Mouse (Mus musculus): ENCODE results near the gene Kbtbd7. TPM values are rescaled to one million over a fixed set of nuclear protein-coding genes. Genes with fewer than 3 reads are reported as not detected.

Gene Kbtbd7
- polyA plus RNA-seq, 1 experiment from 2014 or later: 3.0 TPM

GRCm38 (mm10) chr14:79460988-79461387, 34.7 kb downstream of the Kbtbd7 start:
- WGBS (ENCODE audit: insufficient replicate concordance): 92% methylated on average over 4 of the region's 4 CpGs
- Histone ChIP-seq H3K27ac (ENCODE audit: low read depth) (no peak overlapping the region), H3K4me2 (ENCODE audit: low read depth, low read length) (no peak overlapping the region), H3K36me3 (replicated peaks; ENCODE audit: insufficient read depth, low read length) (peaks cover 32% of the 10 kb centered on the region), H3K4me1 (ENCODE audit: insufficient read depth) (no peaks in the 10 kb centered on the region), H3K27me3 (ENCODE audit: insufficient read depth, low read length) (no peaks in the 10 kb centered on the region), H3K4me3 (ENCODE audit: low read depth, low read length) (no peak overlapping the region), H3K9ac (replicated peaks) (no peak overlapping the region), H3K9me3 (ENCODE audit: low read length) (no peaks in the 10 kb centered on the region)
- TF ChIP-seq EP300 (IDR thresholded peaks at IDR 0.05; ENCODE audit: low read depth) (no peak), CTCF (IDR thresholded peaks at IDR 0.05; ENCODE audit: low read depth) (no peak)
- DNase-seq (no peak), ATAC-seq (no peak)

- TF ChIP-seq EP300 (IDR thresholded peaks at IDR 0.05; ENCODE audit: low read depth): no peak
- no peak for TF ChIP-seq CTCF (IDR thresholded peaks at IDR 0.05; ENCODE audit: low read depth)
- Histone ChIP-seq H3K4me2 (ENCODE audit: low read depth, low read length) (no peak overlapping the region), H3K9me3 (ENCODE audit: low read length) (no peaks in the 10 kb centered on the region), H3K9ac (replicated peaks) (no peak overlapping the region), H3K4me1 (ENCODE audit: insufficient read depth) (no peaks in the 10 kb centered on the region), H3K4me3 (ENCODE audit: low read depth, low read length) (no peak overlapping the region), H3K27me3 (ENCODE audit: insufficient read depth, low read length) (no peaks in the 10 kb centered on the region), H3K36me3 (replicated peaks; ENCODE audit: insufficient read depth, low read length) (peaks cover 72% of the 10 kb centered on the region), H3K27ac (ENCODE audit: low read depth) (no peak overlapping the region)
- 83% methylated on average over 1 of the region's 1 CpGs for WGBS (ENCODE audit: insufficient replicate concordance)
- DNase-seq (no peak), ATAC-seq (no peak)
Observed at GRCm38 (mm10) chr14:79465623-79466022, 39.3 kb downstream of the Kbtbd7 start.

- DNase-seq (peak; percentile 63), ATAC-seq (no peak)
- H3K27me3 ChIP-seq (ENCODE audit: insufficient read depth, low read length): no peaks in the 10 kb centered on the region
- H3K4me3 ChIP-seq (ENCODE audit: low read depth, low read length): no peak overlapping the region
- H3K27ac ChIP-seq (ENCODE audit: low read depth): no peak overlapping the region
- whole genome bisulfite sequencing (ENCODE audit: insufficient replicate concordance): 26% methylated on average over 3 of the region's 3 CpGs
- H3K4me1 ChIP-seq (ENCODE audit: insufficient read depth): no peaks in the 10 kb centered on the region
- H3K9me3 ChIP-seq (ENCODE audit: low read length): no peaks in the 10 kb centered on the region
- H3K4me2 ChIP-seq (ENCODE audit: low read depth, low read length): no peak overlapping the region
- peak; percentile 76 for TF ChIP-seq CTCF (IDR thresholded peaks at IDR 0.05; ENCODE audit: low read depth)
- TF ChIP-seq EP300 (IDR thresholded peaks at IDR 0.05; ENCODE audit: low read depth): no peak
- H3K36me3 ChIP-seq (replicated peaks; ENCODE audit: insufficient read depth, low read length): peaks cover 81% of the 10 kb centered on the region
- H3K9ac ChIP-seq (replicated peaks): no peak overlapping the region
Observed at GRCm38 (mm10) chr14:79467621-79468020, 41.3 kb downstream of the Kbtbd7 start.

- H3K27me3 ChIP-seq (ENCODE audit: insufficient read depth, low read length): no peaks in the 10 kb centered on the region
- H3K4me2 ChIP-seq (ENCODE audit: low read depth, low read length): no peak overlapping the region
- WGBS (ENCODE audit: insufficient replicate concordance): 89% methylated on average over 2 of the region's 2 CpGs
- H3K27ac ChIP-seq (ENCODE audit: low read depth): no peak overlapping the region
- ATAC-seq (no peak), DNase-seq (no peak)
- no peak overlapping the region for H3K9ac ChIP-seq (replicated peaks)
- H3K4me3 ChIP-seq (ENCODE audit: low read depth, low read length): no peak overlapping the region
- no peaks in the 10 kb centered on the region for H3K9me3 ChIP-seq (ENCODE audit: low read length)
- TF ChIP-seq CTCF (IDR thresholded peaks at IDR 0.05; ENCODE audit: low read depth) (no peak), EP300 (IDR thresholded peaks at IDR 0.05; ENCODE audit: low read depth) (no peak)
- H3K36me3 ChIP-seq (replicated peaks; ENCODE audit: insufficient read depth, low read length): peaks cover 64% of the 10 kb centered on the region
- H3K4me1 ChIP-seq (ENCODE audit: insufficient read depth): no peaks in the 10 kb centered on the region
Observed at GRCm38 (mm10) chr14:79473384-79473783, 47.1 kb downstream of the Kbtbd7 start.

Other genes starting within 250 kb of the Kbtbd7 start
- not detected in 2 replicates for gene Zfp957, start 179.1 kb upstream of the Kbtbd7 start, polyA plus RNA-seq (2015; fragmentation: Nextera tagmentation; extraction: Ambion mirVana)
- gene Rgcc, start 124.9 kb upstream of the Kbtbd7 start, polyA plus RNA-seq (2015; fragmentation: Nextera tagmentation; extraction: Ambion mirVana): 98.4 and 102 TPM in 2 replicates
- 17.5 and 17.6 TPM in 2 replicates for gene Naa16, start 35.7 kb upstream of the Kbtbd7 start, polyA plus RNA-seq (2015; fragmentation: Nextera tagmentation; extraction: Ambion mirVana)
- 5.4 and 5.6 TPM in 2 replicates for gene Mtrf1, start 28.7 kb upstream of the Kbtbd7 start, polyA plus RNA-seq (2015; fragmentation: Nextera tagmentation; extraction: Ambion mirVana)
- 1.8 and 2.4 TPM in 2 replicates for gene Kbtbd6, start 25.3 kb downstream of the Kbtbd7 start, polyA plus RNA-seq (2015; fragmentation: Nextera tagmentation; extraction: Ambion mirVana)
- 9.0 and 11.0 TPM in 2 replicates for gene Elf1, start 54.7 kb downstream of the Kbtbd7 start, polyA plus RNA-seq (2015; fragmentation: Nextera tagmentation; extraction: Ambion mirVana)
- 15.1 and 16.2 TPM in 2 replicates for gene Wbp4, start 55.0 kb downstream of the Kbtbd7 start, polyA plus RNA-seq (2015; fragmentation: Nextera tagmentation; extraction: Ambion mirVana)
- gene Sugt1, start 161.2 kb downstream of the Kbtbd7 start, polyA plus RNA-seq (2015; fragmentation: Nextera tagmentation; extraction: Ambion mirVana): 33.2 and 33.5 TPM in 2 replicates
- 0.12 and 0.23 TPM in 2 replicates for gene Cnmd, start 235.7 kb downstream of the Kbtbd7 start, polyA plus RNA-seq (2015; fragmentation: Nextera tagmentation; extraction: Ambion mirVana)

Measured in liver, postnatal 0 days (tissue).